Mouse (Mus musculus) urinary bladder, postnatal 25 days (tissue): ENCODE data around the gene Paxbp1.

Experiments used
- DNase-seq: peaks from one replicate; pipeline ENCODE4 v3.0.0; 2022; ENCODE audit warnings: low spot score

Gene Paxbp1

GRCm38 (mm10) chr16:91055150-91055549 is 10.8 kb upstream of the Paxbp1 start:
- DNase-seq: no peak

DNA sequence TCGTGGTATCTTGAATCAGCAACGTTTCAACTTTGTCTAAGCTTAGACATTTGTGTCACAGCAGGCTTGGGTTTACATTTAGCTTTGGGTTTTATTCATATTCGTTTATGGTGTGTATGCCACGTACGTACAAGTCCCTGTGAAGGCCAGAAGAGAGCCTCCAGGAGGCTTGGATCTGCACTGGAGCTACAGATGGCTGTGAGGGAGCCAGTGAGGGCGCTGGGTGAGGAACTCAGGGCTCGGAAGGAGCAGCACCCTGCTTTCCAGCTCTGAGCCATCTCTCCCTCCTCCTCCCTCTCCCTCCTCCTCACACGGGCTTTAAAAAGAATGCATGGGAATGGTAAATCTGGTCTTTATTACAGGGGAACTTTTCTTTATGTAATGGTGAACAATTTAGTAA is 9.3 kb upstream of the Paxbp1 start:
- DNase-seq: no peak

GRCm38 (mm10) chr16:91045511-91045910 is 1.2 kb upstream of the Paxbp1 start:
- peak; percentile 30 for DNase-seq

DNA sequence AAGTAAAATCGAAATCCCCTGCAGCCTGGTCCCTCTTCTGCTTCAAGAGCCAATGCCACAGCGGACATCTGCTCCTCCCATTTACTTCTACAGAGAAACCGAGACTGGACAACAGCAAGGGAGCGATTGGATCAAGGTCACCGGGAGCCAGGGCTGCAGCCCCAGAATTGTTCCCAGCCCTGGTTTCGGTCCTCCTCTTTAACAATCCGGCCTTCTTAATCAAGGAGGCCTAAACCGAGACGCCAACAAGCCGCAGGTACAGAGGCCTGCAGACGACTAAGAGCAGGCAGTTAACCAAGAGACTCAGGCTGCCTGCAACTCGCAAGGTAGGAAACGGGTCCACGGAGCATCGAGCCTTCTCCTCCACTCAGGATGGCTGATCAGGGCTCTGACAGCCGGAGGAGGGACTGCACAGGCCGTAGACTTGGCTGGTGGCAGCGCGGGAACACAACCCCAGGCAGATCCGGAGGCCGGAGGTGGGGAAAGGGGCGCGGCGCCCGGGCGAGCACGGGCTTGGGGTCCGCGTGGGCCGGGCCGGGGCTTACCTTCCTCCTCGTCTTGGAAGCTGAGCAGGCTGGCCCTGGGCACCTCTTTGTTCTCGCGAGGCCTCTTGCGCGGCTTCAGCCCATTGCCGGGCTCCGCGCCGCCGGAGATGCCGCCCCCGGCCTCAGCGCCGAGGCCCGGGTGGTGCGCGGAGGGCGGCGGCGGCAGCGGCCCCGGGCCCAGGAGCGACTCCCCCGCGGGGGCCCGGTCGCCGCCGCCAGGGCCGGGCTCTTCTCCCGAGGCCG is 688 bp downstream of the Paxbp1 start:
- DNase-seq: peak; percentile 46

DNA sequence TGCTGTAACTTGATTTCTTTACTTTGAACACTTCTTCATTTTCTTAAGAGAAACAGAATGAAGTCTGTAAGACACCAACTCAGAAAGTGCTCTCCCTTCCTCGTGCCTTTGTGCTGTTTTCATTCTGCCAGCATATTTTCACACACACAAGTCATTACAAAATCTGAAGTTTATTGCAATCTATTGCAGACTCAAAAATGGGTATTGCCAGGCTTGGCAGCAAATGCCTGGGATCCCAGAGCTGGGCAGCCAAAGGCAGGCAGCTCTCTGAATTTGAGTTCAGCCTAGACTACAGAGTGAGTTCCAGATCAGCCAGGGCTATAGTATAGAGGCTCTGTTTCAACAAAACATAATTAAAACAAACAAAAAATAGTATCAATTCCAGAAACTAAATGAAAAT is 1.7 kb downstream of the Paxbp1 start:
- no peak for DNase-seq

GRCm38 (mm10) chr16:91035866-91036265 is 8.5 kb downstream of the Paxbp1 start:
- no peak for DNase-seq

DNA sequence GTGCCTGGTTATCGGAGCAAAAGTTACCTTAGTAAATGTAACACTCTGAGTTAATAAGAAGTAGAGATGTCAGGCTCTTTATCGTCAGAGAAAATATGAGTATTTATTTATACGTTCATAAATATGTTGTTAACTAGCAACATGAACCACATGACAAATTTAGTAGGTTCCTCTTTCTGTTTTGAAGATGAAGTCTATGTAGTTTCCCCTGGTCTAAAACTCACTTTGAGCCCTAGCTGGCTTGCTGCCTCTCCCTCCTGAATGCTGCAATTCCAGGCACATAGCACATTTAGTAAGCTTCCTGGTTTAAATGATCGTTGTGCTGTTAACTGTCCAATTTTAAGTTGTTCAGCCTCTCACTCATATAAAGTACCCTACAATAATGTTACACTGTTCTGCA is 13.6 kb downstream of the Paxbp1 start:
- no peak for DNase-seq

- DNase-seq: no peak
Observed at GRCm38 (mm10) chr16:91029901-91030300, 14.4 kb downstream of the Paxbp1 start.

GRCm38 (mm10) chr16:91029161-91029743 is 15.1 kb downstream of the Paxbp1 start:
- no peak for DNase-seq

DNA sequence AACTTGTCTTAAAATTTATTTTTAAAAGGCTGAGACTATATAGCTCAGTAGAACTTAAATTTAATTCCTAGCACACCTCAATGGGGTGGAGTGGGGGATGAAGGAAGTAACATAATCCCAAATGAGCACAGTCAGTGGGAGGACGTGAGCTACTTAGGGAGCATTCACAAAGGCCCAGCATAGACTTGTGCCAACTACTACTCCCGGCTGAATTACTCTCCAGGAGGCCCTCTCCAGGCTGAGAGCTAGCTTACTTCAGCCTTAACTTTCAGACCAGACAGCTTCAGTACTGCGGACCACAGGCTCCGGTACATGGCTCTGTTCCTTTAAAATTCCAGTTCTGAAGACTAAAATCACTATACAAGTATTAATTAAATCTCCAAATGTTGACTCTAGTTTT is 18.1 kb downstream of the Paxbp1 start:
- DNase-seq: no peak

DNA sequence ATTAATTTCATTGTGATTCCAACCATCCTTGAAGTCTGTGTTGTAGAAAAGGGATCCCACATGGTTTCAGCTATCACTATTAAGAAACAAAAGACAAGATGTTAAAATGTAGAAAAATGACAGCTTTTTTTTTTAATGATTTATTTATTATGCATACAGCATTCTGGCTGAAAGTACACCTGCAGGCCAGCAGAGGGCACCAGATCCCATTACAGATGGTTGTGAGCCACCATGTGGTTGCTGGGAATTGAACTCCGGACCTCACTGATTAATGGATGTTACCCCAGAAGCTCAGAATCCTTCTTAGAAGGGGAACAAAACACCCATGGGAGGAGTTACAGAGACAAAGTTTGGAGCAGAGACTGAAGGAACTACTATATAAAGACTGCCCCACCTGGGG is 21.0 kb downstream of the Paxbp1 start:
- peak; percentile 13 for DNase-seq

DNA sequence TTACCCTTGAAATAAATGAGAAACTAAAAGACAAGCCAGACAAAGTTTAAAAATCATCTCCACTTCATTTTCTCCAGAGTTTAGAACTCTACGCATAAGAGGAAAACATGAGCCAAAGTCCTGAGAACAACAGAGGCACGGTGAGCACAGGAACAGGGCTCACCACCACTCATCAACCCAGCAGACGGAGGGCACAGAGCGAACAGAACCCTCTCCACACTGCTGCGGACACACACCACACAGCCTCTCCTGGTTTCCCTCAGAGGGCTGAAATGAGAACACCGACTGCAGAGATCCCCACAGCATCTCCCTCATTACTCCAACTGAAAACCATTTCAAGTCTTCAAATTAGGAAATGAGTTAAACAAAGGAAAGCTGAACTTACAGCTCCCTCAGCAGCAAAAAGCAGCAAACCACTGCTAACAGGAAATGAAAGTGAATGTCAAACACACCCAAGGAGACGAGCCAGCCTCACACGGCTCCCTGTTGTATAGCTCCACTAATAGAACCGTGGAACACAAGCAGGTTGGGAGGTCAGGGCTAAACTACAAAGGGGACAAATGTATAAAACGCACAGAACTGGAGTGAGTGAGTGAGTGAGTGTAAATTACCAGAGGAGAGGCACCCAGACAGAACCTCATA is 23.4 kb downstream of the Paxbp1 start:
- DNase-seq: no peak

DNA sequence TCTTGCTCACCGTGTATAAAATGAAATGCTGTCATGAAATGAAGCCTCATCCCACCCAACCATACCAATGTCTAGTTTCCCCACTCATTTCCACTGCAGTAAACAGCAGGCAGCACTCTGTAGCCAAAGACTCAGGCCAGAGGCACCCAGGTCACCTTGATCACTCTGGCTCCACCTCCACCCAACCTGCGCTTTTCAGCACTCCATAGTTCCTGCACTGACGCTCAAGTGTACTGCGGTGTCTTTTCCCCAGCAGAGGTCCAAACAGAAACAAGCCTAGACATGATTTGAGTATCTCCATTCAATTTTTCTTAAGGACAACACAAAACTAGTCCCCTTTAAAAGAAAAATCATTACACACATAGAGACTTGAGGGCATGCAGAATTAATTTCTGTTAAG is 24.9 kb downstream of the Paxbp1 start:
- no peak for DNase-seq

DNA sequence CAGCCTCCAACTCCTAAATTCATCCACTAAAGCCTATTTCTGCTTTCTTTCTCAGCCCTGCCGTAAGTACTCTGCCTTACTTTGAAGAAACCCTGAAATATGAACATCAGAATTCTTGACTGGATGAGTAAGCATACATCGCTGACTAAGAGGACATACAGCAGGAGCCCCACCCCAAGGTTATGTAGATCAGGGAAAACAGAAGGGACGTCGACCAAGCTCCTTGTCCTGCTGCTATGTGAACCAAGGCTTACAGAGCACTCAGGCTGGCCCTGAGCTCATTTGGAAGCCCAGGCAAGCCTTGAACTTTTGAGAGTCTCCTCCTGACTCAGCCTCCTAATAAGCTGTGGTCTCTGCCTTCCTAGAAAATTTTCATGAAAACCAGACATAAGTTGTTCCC is 28.6 kb downstream of the Paxbp1 start:
- DNase-seq: no peak

DNA sequence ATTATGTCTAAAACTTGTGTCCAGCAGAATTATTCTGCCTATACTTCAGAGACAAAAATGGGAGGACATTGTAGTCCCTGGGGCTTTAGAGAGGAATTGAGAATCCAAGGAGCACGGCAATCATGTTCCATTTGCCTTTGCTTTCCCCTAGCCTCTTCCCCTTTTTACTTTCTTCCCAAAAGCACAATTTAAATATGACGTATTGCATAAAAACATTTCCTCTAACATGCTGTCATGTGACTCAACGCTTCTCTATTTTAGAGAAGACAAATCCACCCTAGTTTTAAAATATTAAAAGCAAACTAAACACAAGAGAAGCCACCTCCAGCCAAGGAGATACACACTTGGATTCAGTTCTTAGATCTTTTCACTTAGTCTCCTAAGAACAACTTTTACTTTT is 32.5 kb downstream of the Paxbp1 start:
- no peak for DNase-seq

DNA sequence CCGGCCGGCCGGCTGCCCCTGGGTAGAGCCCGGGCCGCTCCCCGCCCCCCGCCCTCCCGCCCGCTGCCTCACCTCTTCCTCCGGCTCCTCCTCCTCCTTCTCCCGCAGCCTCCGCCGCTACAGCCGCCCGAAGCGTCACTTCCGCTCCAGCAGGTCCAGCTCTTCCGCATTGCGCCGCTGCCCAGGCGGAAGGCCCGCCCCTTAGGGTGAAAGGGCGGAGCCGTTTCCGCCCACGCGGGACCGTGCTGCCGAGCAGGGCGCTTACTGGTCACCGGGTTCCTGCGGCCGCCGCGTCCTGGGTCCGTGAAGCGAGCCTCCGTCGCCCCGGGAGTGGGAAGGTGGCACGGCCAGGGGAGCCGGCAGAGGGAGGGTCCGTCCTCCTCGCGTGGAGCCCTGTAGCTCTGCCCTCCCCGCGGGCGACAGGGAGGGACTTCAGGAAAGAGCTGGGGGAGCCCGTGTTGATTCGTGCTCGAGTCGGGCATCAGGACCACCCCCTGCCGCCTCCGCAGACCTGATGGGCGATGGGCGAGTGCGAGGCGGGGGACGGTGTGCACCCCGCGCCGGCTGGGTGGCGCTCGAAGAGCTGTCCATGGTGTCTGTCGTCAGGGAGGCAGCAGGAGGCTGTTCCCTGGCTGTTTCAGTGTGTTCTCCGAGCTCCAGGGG is 33.2 kb downstream of the Paxbp1 start, which contains the start of gene Synj1:
Synj1 (minus strand) TSS at position 288 of the 663 bp plus-strand sequence.
- peak; percentile 84 for DNase-seq

DNA sequence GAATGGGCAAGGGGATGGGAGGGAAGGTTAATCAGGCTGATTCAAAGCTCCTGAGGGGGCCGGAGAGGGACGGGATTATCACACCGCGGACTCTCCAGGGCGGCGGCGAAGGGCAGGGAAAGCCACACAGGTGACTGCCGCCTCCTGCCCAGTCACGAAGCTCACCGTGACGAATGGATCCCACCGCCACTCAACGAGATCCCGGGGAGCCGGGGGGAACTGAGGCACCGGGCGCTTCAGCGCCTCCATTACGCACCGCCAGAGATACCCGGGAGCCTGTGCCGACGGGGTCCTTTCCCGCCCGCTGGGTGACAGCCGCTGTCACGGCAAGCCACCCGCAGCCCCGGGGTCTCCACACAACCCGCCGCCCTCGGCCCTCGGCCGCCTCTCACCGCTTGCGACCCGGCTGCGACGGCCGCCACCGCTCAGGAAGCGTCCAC is 33.7 kb downstream of the Paxbp1 start:
- peak; percentile 40 for DNase-seq

- DNase-seq: no peak
Observed at GRCm38 (mm10) chr16:91009942-91010529, 34.3 kb downstream of the Paxbp1 start.

GRCm38 (mm10) chr16:91004915-91005538 is 39.3 kb downstream of the Paxbp1 start:
- no peak for DNase-seq

GRCm38 (mm10) chr16:91001098-91001497 is 43.2 kb downstream of the Paxbp1 start:
- no peak for DNase-seq

DNA sequence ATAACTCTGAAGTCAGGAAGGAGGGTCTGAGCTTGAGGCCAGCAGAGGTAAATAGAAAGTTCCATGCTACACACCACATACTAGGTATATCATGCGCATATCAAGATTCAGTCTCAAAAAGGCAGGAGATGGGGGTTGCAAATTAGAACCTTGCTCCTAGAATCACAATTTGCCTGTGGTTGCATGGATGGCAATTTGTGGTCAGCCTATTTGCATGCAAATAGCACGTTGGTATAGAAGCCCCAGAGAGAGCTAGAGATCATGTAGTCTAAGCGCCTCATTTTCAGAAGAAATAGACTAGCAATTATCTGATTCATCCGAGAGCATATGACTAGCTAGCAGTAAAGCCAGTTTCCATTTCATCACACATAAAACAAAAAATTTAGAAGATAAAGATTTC is 44.5 kb downstream of the Paxbp1 start:
- no peak for DNase-seq

GRCm38 (mm10) chr16:90997822-90998221 is 46.5 kb downstream of the Paxbp1 start:
- no peak for DNase-seq
